Mouse (Mus musculus) ovary, postnatal 36 days (tissue): ENCODE data around the gene Lman2.

ENCODE experiments used
- DNase-seq: peaks from one replicate; pipeline ENCODE4 v3.0.0; 2022; ENCODE audit warnings: low spot score, mixed read lengths

The Lman2 gene

DNA sequence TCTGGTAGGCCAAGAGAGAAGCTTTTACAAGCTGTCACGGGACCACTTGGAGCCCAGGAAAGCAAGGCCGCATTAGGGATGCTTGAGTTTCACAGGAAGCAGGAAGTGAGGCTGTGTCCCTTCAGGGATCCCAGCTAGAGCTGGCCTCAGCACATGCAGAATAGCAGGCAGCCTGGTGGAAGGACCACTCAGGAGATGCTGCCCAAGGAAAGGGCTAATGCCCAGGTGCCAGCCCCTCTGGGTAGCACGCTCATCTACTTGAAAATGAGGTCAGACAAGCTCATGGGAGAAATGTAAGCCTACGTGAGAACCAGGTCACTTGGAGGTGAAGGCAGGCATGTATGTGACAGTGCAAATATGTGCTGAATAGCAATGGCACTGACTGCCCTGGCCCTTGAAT lies 35.4 kb downstream of the Lman2 start:
- no peak for DNase-seq

DNA sequence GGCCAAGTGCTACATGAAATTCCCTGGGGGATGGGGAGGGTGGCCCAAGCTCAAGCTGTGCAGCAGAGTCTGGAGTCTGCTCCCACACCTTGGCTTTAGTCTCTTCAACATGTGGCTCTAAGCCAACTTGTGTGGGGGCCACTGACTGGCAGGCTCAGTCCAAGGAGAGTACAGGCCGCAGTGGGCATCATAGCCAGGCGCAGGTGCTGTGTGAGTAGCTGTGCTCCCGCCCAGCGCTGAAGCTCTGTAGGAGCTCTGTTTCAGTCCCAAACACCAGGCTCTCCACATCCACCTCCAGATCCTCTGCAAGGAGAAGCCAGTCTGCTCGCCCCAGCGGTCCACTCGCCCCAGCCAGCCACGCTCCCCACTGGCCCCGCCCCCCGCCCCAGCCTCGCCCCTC lies 37.0 kb downstream of the Lman2 start:
- no peak for DNase-seq

DNA sequence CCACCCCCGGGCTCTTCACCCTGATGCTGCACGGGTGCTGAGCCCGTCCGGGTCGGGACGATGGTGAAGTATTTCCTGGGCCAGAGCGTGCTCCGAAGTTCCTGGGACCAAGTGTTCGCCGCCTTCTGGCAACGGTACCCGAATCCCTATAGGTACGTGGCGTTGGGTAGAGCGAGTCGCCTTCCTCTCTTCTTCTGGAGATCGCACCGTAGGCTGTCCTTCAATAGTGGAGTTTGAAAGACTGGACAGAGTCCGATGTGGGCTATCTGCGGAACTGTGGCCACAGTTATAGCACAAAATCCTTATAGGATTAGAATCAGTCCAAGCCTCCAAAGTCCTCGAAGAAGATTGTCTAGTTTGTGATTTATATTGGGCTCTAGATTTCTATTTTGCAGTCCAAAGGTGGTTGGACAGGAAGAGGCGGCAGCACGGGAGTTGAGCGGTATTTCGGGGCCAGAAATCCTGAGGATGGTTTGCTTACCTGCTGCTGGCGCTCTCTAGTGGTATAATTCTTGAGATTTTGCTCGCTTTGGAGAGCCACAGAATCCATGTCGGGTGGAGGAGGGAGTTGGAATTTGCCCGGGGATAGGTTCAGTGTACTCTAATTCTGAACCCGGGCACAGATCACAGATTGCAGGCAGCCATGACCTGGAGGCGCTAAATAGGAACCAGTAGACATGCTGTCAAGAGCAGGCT lies 40.3 kb downstream of the Lman2 start:
- DNase-seq: no peak

- peak; percentile 87 for DNase-seq
These were observed 41.0 kb downstream of the Lman2 start, which contains the start of gene Rab24 for GRCm38 (mm10) chr13:55321434-55322129. Gene Rab24, minus strand, starts transcription at chr13:55321946.

DNA sequence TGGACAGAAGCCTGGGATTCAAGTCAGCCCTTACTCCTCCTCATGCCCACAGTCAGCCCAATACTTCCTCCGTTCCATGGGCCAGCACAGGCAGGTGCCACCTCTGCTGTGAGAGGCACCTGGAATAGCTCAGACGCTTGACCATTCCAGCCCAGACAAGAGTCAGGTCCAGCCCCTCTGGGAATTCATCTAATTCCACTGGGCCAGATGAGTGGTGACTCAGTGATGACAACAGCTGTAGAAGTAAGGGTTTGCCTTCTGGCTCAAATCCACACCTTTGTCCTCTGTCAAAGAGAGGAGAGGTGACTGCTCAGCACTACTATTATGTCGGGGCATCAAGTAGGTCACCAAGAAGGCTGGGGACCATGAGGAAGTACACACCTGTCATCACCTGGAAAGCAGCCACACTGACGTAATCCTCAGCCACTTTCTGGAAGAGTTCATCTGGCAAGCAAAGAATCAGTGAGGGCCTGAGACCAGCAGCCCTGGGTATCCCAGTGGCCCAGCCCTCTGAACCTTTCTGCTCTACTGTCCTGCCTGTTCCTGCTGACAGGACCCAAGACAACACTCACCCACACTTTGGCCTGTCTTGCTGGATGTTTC lies 42.6 kb downstream of the Lman2 start, which contains the start of gene Prelid1:
Gene Prelid1 (plus strand): TSS at position 570 of the 603 bp plus-strand sequence.
- DNase-seq: no peak

GRCm38 (mm10) chr13:55318351-55318750 lies 44.2 kb downstream of the Lman2 start:
- no peak for DNase-seq

- DNase-seq: no peak
These were observed 47.6 kb downstream of the Lman2 start for GRCm38 (mm10) chr13:55314891-55315412.

GRCm38 (mm10) chr13:55313051-55313450 lies 49.5 kb downstream of the Lman2 start:
- DNase-seq: no peak

- DNase-seq: no peak
These were observed 50.5 kb downstream of the Lman2 start for GRCm38 (mm10) chr13:55312028-55312630.

DNA sequence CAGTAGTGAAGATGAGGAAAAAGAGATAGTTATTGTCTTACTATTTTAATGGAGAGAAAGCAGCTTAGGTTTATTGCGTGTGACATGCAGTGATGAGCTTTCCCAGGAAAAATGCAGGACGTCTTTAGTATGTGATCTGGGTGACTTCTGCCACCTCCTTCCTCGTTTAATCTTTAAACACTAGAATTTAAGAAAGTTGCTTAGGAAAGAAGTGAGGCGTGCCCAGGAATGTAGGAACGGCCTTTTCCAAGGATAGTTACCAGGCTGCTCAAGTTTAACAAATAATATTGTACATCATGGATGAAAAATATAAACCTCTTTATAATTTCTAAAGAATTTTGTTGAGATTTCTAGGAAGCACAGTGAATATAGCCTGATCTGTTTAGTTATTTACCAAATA lies 61.7 kb downstream of the Lman2 start:
- DNase-seq: no peak

- DNase-seq: no peak
These were observed 65.8 kb downstream of the Lman2 start for GRCm38 (mm10) chr13:55296760-55297159.
